Comparison of ENCODE assay signal across 11 mouse cellular contexts in the genomic region with DNA sequence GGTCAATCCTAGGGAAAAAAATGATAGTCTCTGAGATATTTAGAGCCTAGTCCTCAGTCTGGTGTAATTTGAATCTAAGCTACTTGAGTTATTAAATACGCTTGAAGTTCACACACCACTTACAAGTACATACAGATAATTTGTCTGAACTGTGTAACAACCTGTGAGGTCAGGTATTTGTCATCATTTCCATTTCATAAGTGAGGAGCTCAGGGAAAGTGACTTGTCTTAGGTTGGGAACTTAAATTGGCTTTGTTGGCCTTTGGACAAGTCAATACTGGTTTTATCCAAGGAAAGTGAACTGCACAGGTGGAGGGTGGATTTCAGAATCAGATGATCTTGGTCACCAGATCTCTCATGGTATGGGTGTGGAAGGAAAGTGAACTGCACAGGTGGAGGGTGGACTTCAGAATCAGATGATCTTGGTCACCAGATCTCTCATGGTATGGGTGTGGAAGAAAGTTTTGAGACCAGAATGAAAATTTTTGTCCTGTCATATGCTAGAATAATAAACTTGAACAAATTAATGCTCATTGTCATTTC. TPM values are rescaled to one million over a fixed set of nuclear protein-coding genes. Genes with fewer than 3 reads are reported as not detected.
"Had no signal": no experiment of that assay in that cellular context is flagged by ENCODE, and none has a peak within 500 bp of the region (broad histone marks: within the 10 kb centered on the region; RNA-seq: fewer than 3 reads in every experiment).

No protein-coding gene starts in this region.

- ATAC-seq: liver, embryonic 12.5 days had no signal

- H3K4me1 ChIP-seq: heart, embryonic 10.5 days; heart, embryonic 12.5 days; hindbrain, embryonic 13.5 days; hindbrain, embryonic 15.5 days; limb, embryonic 10.5 days; limb, embryonic 12.5 days; liver, embryonic 12.5 days had no signal

- H3K4me3 ChIP-seq: heart, embryonic 10.5 days; heart, embryonic 12.5 days; hindbrain, embryonic 13.5 days; hindbrain, embryonic 15.5 days; left cerebral cortex, adult 2 months; limb, embryonic 10.5 days; limb, embryonic 12.5 days; liver, embryonic 12.5 days had no signal

- H3K9me3 ChIP-seq: heart, embryonic 10.5 days; heart, embryonic 12.5 days; hindbrain, embryonic 13.5 days; hindbrain, embryonic 15.5 days; limb, embryonic 10.5 days; limb, embryonic 12.5 days; liver, embryonic 12.5 days had no signal

- H3K4me2 ChIP-seq: heart, embryonic 12.5 days; hindbrain, embryonic 13.5 days; hindbrain, embryonic 15.5 days; limb, embryonic 12.5 days; liver, embryonic 12.5 days had no signal

- H3K27me3 ChIP-seq: heart, embryonic 12.5 days; hindbrain, embryonic 13.5 days; hindbrain, embryonic 15.5 days; limb, embryonic 12.5 days; liver, embryonic 12.5 days had no signal

- H3K9ac ChIP-seq: heart, embryonic 12.5 days; hindbrain, embryonic 13.5 days; hindbrain, embryonic 15.5 days; limb, embryonic 12.5 days; liver, embryonic 12.5 days; liver, embryonic 14.5 days had no signal

- H3K27ac ChIP-seq: heart, embryonic 10.5 days; hindbrain, embryonic 13.5 days; hindbrain, embryonic 15.5 days; hindbrain, postnatal 0 days; left cerebral cortex, adult 2 months; limb, embryonic 10.5 days; limb, embryonic 12.5 days; liver, embryonic 12.5 days; liver, embryonic 14.5 days had no signal

RNA-seq across cellular contexts. Expression of gene Cntf, which starts 6.4 kb away (rescaled TPM):
- polyA plus RNA-seq: intestine, embryonic 14.5 days had no signal
